8 mouse cellular contexts compared by ENCODE assay signal in the genomic region with DNA sequence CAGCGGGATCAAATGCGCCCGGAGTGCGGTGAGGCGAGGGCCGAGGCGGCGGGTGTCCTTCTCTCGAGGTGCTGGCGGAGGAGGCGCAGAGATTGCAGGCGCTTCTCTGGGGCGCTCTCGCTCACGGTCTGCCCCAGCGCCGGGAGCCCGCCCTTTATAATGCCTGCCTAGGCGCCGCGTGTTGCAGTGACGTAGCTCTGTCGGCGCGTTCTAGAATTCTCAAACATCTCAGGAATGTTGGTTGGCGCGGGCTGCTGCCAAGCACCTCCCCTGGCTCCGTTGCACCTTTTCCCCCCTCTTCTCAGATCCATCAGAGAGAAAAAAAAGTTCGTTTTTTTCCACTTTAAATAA. TPM values are rescaled to one million over a fixed set of nuclear protein-coding genes. Genes with fewer than 3 reads are reported as not detected.
DNase-seq lines count a peak whose midpoint lies in the region; ATAC-seq and TF ChIP-seq lines count a peak whose summit lies in the region.

A gene (minus strand): TSS at position 130 of the 351 bp plus-strand sequence.

- peaks cover 2% of the 10 kb centered on the region; the same call in 1 of the 2 replicates for H3K4me1 ChIP-seq in cortical plate, adult 2 months (ENCODE audit: control insufficient read depth, insufficient read depth, low read length)
- peaks cover 27% of the 10 kb centered on the region for H3K4me1 ChIP-seq in hindbrain, embryonic 16.5 days (ENCODE audit: control insufficient read depth, insufficient read depth, low read depth, low read length)
- peaks cover 30% of the 10 kb centered on the region for H3K4me1 ChIP-seq in limb, embryonic 11.5 days (ENCODE audit: control insufficient read depth, insufficient read depth, low read length)
- peaks cover 39% of the 10 kb centered on the region for H3K4me1 ChIP-seq in midbrain, embryonic 14.5 days (ENCODE audit: control insufficient read depth, insufficient read depth, low read length)
- peaks cover 26% of the 10 kb centered on the region for H3K4me1 ChIP-seq in testis, adult 2 months (ENCODE audit: control insufficient read depth, insufficient read depth, low read length)

- H3K9me3 ChIP-seq in hindbrain, embryonic 16.5 days (ENCODE audit: control insufficient read depth, low read length) = no peaks in the 10 kb centered on the region
- H3K9me3 ChIP-seq in limb, embryonic 11.5 days (ENCODE audit: control insufficient read depth, low read length) = no peaks in the 10 kb centered on the region
- no peaks in the 10 kb centered on the region for H3K9me3 ChIP-seq in midbrain, embryonic 14.5 days (ENCODE audit: control insufficient read depth, low read length)

- peak; percentile 95 for DNase-seq in R1 (ENCODE audit: low read depth, low spot score)
- DNase-seq in gastrocnemius, postnatal 10 days = peak; percentile 85
- DNase-seq in limb, embryonic 11.5 days (ENCODE audit: low spot score) = peak; percentile 89
- peak; percentile 85 for DNase-seq in midbrain, embryonic 14.5 days
- DNase-seq in cerebellum, adult 9-11 months = no peak

- 0% methylated on average over 20 of the region's 29 CpGs for WGBS in hindbrain, embryonic 16.5 days
- WGBS in limb, embryonic 11.5 days = under 1% methylated on average over 29 of the region's 29 CpGs
- whole genome bisulfite sequencing in midbrain, embryonic 14.5 days = under 1% methylated on average over 29 of the region's 29 CpGs

- peak within 1 kb of the TSS; percentile 66 for H3K9ac ChIP-seq in hindbrain, embryonic 16.5 days (ENCODE audit: low read depth, low read length)
- H3K9ac ChIP-seq in limb, embryonic 11.5 days (ENCODE audit: low read length) = peak within 1 kb of the TSS; percentile 82
- H3K9ac ChIP-seq in midbrain, embryonic 14.5 days (replicated peaks; ENCODE audit: low read length) = peak within 1 kb of the TSS; percentile 39

- TF ChIP-seq CTCF in cortical plate, adult 2 months (IDR thresholded peaks at IDR 0.05; ENCODE audit: extremely low read depth, insufficient read depth, low read length) = no peak
- TF ChIP-seq CTCF in testis, adult 2 months (IDR thresholded peaks at IDR 0.05; ENCODE audit: control insufficient read depth, insufficient read depth, insufficient replicate concordance, low read depth, low read length) = no peak

- H3K4me3 ChIP-seq in cortical plate, adult 2 months (ENCODE audit: insufficient read depth, low read length) = peak within 1 kb of the TSS; percentile 41
- peak within 1 kb of the TSS; percentile 60 for H3K4me3 ChIP-seq in hindbrain, embryonic 16.5 days (ENCODE audit: low read length)
- peak within 1 kb of the TSS; percentile 60 for H3K4me3 ChIP-seq in limb, embryonic 11.5 days (ENCODE audit: low read depth, low read length)
- peak within 1 kb of the TSS; percentile 46 for H3K4me3 ChIP-seq in midbrain, embryonic 14.5 days (replicated peaks; ENCODE audit: low read depth, low read length)
- H3K4me3 ChIP-seq in testis, adult 2 months (ENCODE audit: control insufficient read depth, low read depth, low read length) = peak within 1 kb of the TSS; percentile 76

- H3K27me3 ChIP-seq in hindbrain, embryonic 16.5 days (replicated peaks; ENCODE audit: control insufficient read depth, insufficient read depth, low read length) = peaks cover 18% of the 10 kb centered on the region
- H3K27me3 ChIP-seq in limb, embryonic 11.5 days (ENCODE audit: control insufficient read depth, insufficient read depth, low read length) = no peaks in the 10 kb centered on the region
- peaks cover 40% of the 10 kb centered on the region for H3K27me3 ChIP-seq in midbrain, embryonic 14.5 days (ENCODE audit: control insufficient read depth, insufficient read depth, low read length)
- peaks cover 2% of the 10 kb centered on the region; the same call in 1 of the 2 replicates for H3K27me3 ChIP-seq in testis, adult 2 months (ENCODE audit: control insufficient read depth, insufficient read depth, low read length)

- H3K36me3 ChIP-seq in hindbrain, embryonic 16.5 days (ENCODE audit: control insufficient read depth, insufficient read depth, low read length) = no peaks in the 10 kb centered on the region
- peaks cover 4% of the 10 kb centered on the region; the same call in 1 of the 2 replicates for H3K36me3 ChIP-seq in limb, embryonic 11.5 days (ENCODE audit: control insufficient read depth, insufficient read depth, low read length)
- H3K36me3 ChIP-seq in midbrain, embryonic 14.5 days (ENCODE audit: control insufficient read depth, insufficient read depth, low read length) = no peaks in the 10 kb centered on the region
- H3K36me3 ChIP-seq in testis, adult 2 months (ENCODE audit: control insufficient read depth, insufficient read depth, low read length) = no peaks in the 10 kb centered on the region

- peak within 1 kb of the TSS; percentile 90 for H3K4me2 ChIP-seq in hindbrain, embryonic 16.5 days (ENCODE audit: low read length)
- H3K4me2 ChIP-seq in limb, embryonic 11.5 days (ENCODE audit: low read depth, severe bottlenecking) = peak within 1 kb of the TSS; percentile 80
- peak within 1 kb of the TSS; percentile 89 for H3K4me2 ChIP-seq in midbrain, embryonic 14.5 days (ENCODE audit: low read length)

- TF ChIP-seq POLR2A in cortical plate, adult 2 months (IDR thresholded peaks at IDR 0.05; ENCODE audit: extremely low read depth, insufficient read depth, low read length) = peak; percentile 79
- peak; percentile 59 for TF ChIP-seq POLR2A in testis, adult 2 months (IDR thresholded peaks at IDR 0.05; ENCODE audit: control insufficient read depth, low read depth, low read length)

- peak; percentile 50 for ATAC-seq in hindbrain, embryonic 16.5 days
- ATAC-seq in limb, embryonic 11.5 days (ENCODE audit: insufficient number of reproducible peaks, low FRiP score, low TSS enrichment, low read depth) = peak; percentile 65
- ATAC-seq in midbrain, embryonic 14.5 days (ENCODE audit: low FRiP score, low TSS enrichment) = peak; percentile 54; the same call in 1 of the 2 replicates

- peak within 1 kb of the TSS; percentile 53; the same call in 1 of the 2 replicates for H3K27ac ChIP-seq in cortical plate, adult 2 months (ENCODE audit: insufficient read depth, low read length)
- H3K27ac ChIP-seq in hindbrain, embryonic 16.5 days (ENCODE audit: low read depth, low read length) = 0 out of 2 replicates have a peak within 1 kb of the TSS, but pooled peaks have one; percentile 55
- H3K27ac ChIP-seq in limb, embryonic 11.5 days (replicated peaks; ENCODE audit: low read depth, low read length) = peak within 1 kb of the TSS; percentile 71
- no peak within 1 kb of the TSS for H3K27ac ChIP-seq in midbrain, embryonic 14.5 days (replicated peaks; ENCODE audit: low read depth, low read length)
- peak within 1 kb of the TSS; percentile 50 for H3K27ac ChIP-seq in testis, adult 2 months (ENCODE audit: control insufficient read depth, insufficient read depth, low read depth, low read length)

RNA-seq across cellular contexts. Expression of the gene that starts here (rescaled TPM):
- polyA plus RNA-seq in cortical plate, adult 2 months (2012; rRNA removed) = 9.5 and 16.5 TPM in 2 replicates
- total RNA-seq in gastrocnemius, postnatal 10 days (2021) = 10 to 100 TPM; 27.6 to 37.1 TPM
- polyA plus RNA-seq in hindbrain, embryonic 16.5 days (2015; fragmentation: Nextera tagmentation; extraction: Ambion mirVana) = 7.5 and 8.5 TPM in 2 replicates
- polyA plus RNA-seq in limb, embryonic 11.5 days (2014; fragmentation: Nextera tagmentation; extraction: Ambion mirVana) = 26.4 and 29.8 TPM in 2 replicates
- 3.9 and 5.6 TPM in 2 replicates for polyA plus RNA-seq in midbrain, embryonic 14.5 days (2014; fragmentation: Nextera tagmentation; extraction: Ambion mirVana)
- polyA plus RNA-seq in testis, adult 2 months (2012; rRNA removed) = 2.0 and 4.0 TPM in 2 replicates
